Comparison of ENCODE assay signal across 12 mouse cellular contexts in the genomic region with DNA sequence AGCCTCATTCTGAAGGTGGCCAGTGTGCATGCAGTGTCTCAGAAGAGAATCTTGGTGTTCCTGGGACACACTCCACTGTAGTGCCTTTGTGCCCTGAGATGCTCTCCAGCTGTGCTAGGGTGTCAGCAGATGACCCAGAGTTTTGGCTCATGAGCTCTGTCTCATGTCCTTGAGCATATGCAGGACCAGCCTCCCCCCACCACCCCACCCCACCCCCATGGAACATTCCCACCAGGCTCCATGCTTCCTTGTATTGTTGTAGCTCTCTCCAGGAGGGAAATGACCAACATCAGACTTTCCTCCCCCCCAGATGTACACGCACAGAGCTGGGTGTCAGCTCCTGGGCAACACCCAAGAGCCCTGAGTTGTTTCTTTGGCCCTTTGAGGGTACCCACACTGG. TPM values are rescaled to one million over a fixed set of nuclear protein-coding genes. Genes with fewer than 3 reads are reported as not detected.
DNase-seq lines count a peak whose midpoint lies in the region; ATAC-seq and TF ChIP-seq lines count a peak whose summit lies in the region.
"Had no signal": no experiment of that assay in that cellular context is flagged by ENCODE, and none has a peak within 500 bp of the region (broad histone marks: within the 10 kb centered on the region; RNA-seq: fewer than 3 reads in every experiment).

No protein-coding gene starts in this region.

- no peak for TF ChIP-seq POLR2A in small intestine, adult 2 months (IDR thresholded peaks at IDR 0.05; ENCODE audit: low read depth, low read length)

- peak overlapping the region; percentile 89 for H3K27ac ChIP-seq in gastrocnemius, adult 2 months
- no peak overlapping the region for H3K27ac ChIP-seq in liver, embryonic 14.5 days
- no peak overlapping the region for H3K27ac ChIP-seq in liver, embryonic 11.5 days (ENCODE audit: low read depth, low read length)
- H3K27ac ChIP-seq in small intestine, adult 2 months (ENCODE audit: insufficient read depth, low read depth, low read length) = peak overlapping the region; percentile 26

- no peak overlapping the region for H3K4me2 ChIP-seq in liver, embryonic 14.5 days (ENCODE audit: low read depth)
- H3K4me2 ChIP-seq in liver, embryonic 11.5 days = no peak overlapping the region
- H3K4me2 ChIP-seq: midbrain, embryonic 11.5 days had no signal

- H3K9me3 ChIP-seq in liver, embryonic 14.5 days (ENCODE audit: control insufficient read depth, low read length) = no peaks in the 10 kb centered on the region
- no peaks in the 10 kb centered on the region for H3K9me3 ChIP-seq in liver, embryonic 11.5 days (ENCODE audit: control insufficient read depth, low read length)

- no peak for TF ChIP-seq CTCF in gastrocnemius, adult 2 months (IDR thresholded peaks at IDR 0.05)
- TF ChIP-seq CTCF in liver, embryonic 14.5 days (IDR thresholded peaks at IDR 0.05; ENCODE audit: low read depth) = no peak
- TF ChIP-seq CTCF in small intestine, adult 2 months (IDR thresholded peaks at IDR 0.05; ENCODE audit: extremely low read depth, insufficient read length, insufficient replicate concordance, low read depth, low read length) = no peak

- intact Hi-C loops in gastrocnemius, adult 2 months (cut with DNase I) = no loop called here
- intact Hi-C loops in gastrocnemius, postnatal 36 days (cut with DNase I) = no loop called here
- intact Hi-C loops in heart, postnatal 25 days (cut with DNase I) = no loop called here

- H3K4me1 ChIP-seq in liver, embryonic 14.5 days (replicated peaks; ENCODE audit: control insufficient read depth in 2 of 2, insufficient read depth in 2 of 2, low read length in 1 of 2) = peaks cover 0 to 11% of the 10 kb centered on the region in 2 experiments; a peak in 2 of 4 replicates
- peaks cover 5% of the 10 kb centered on the region for H3K4me1 ChIP-seq in liver, embryonic 11.5 days (replicated peaks; ENCODE audit: control insufficient read depth, insufficient read depth, low read length)
- H3K4me1 ChIP-seq in small intestine, adult 2 months (ENCODE audit: control insufficient read depth, insufficient read depth, insufficient read length, low read length) = peaks cover 15% of the 10 kb centered on the region

- TF ChIP-seq EP300 in liver, embryonic 14.5 days (IDR thresholded peaks at IDR 0.05; ENCODE audit: low read depth) = no peak

- H3K36me3 ChIP-seq in liver, embryonic 14.5 days (replicated peaks; ENCODE audit: control insufficient read depth, insufficient read depth, low read depth) = no peaks in the 10 kb centered on the region
- no peaks in the 10 kb centered on the region for H3K36me3 ChIP-seq in liver, embryonic 11.5 days (ENCODE audit: control insufficient read depth, insufficient read depth, low read length)
- H3K36me3 ChIP-seq in small intestine, adult 2 months (ENCODE audit: control insufficient read depth, insufficient read depth, low read length) = no peaks in the 10 kb centered on the region

- no peak overlapping the region for H3K4me3 ChIP-seq in gastrocnemius, adult 2 months
- no peak overlapping the region for H3K4me3 ChIP-seq in liver, embryonic 14.5 days (ENCODE audit: insufficient read depth in 1 of 2, low read depth in 2 of 2, low read length in 2 of 2)
- no peak overlapping the region for H3K4me3 ChIP-seq in liver, embryonic 11.5 days (ENCODE audit: low read depth, low read length)
- no peak overlapping the region for H3K4me3 ChIP-seq in small intestine, adult 2 months (ENCODE audit: low read depth, low read length)

- 0 out of 2 replicates have a peak, but pooled peaks have one; percentile 18 for ATAC-seq in liver, embryonic 14.5 days (ENCODE audit: insufficient read depth)
- no peak; the same call in 1 of the 2 replicates for ATAC-seq in liver, embryonic 11.5 days (replicated peaks; ENCODE audit: low FRiP score)
- ATAC-seq: hindbrain, embryonic 16.5 days had no signal

- 78% methylated on average over 1 of the region's 1 CpGs for WGBS in liver, embryonic 14.5 days (ENCODE audit: insufficient replicate concordance)
- 86% methylated on average over 1 of the region's 1 CpGs for WGBS in liver, embryonic 11.5 days
- WGBS in small intestine, adult 2 months = 73% methylated on average over 1 of the region's 1 CpGs

- no peak overlapping the region for H3K9ac ChIP-seq in liver, embryonic 14.5 days (replicated peaks)
- no peak overlapping the region for H3K9ac ChIP-seq in liver, embryonic 11.5 days (ENCODE audit: low read depth, low read length)

- no peaks in the 10 kb centered on the region for H3K27me3 ChIP-seq in liver, embryonic 14.5 days (ENCODE audit: control insufficient read depth, insufficient read depth, low read length)
- no peaks in the 10 kb centered on the region for H3K27me3 ChIP-seq in liver, embryonic 11.5 days (replicated peaks; ENCODE audit: control insufficient read depth, insufficient read depth, low read length)
- H3K27me3 ChIP-seq in small intestine, adult 2 months (ENCODE audit: control insufficient read depth, insufficient read depth, low read length) = no peaks in the 10 kb centered on the region

- DNase-seq in gastrocnemius, adult 2 months = no peak
- DNase-seq in gastrocnemius, postnatal 36 days = no peak
- no peak for DNase-seq in liver, embryonic 14.5 days (ENCODE audit: low read depth in 3 of 3, low spot score in 3 of 3)
- no peak for DNase-seq in liver, embryonic 11.5 days (ENCODE audit: low spot score)
- DNase-seq in heart, postnatal 25 days (ENCODE audit: low spot score) = peak; percentile 23
- DNase-seq in right cerebral cortex, postnatal 25 days = no peak
- DNase-seq in frontal cortex, postnatal 10 days (ENCODE audit: low spot score in 2 of 2) = no peak
- DNase-seq: cerebellum, adult 18-20 months; thymus, adult 2 months had no signal

RNA-seq across cellular contexts. Expression of a gene that starts 19.9 kb away (rescaled TPM):
- total RNA-seq in gastrocnemius, adult 2 months (2021) = 100 to 1,000 TPM; 135 to 139 TPM
- 100 to 1,000 TPM; 102 to 117 TPM for total RNA-seq in gastrocnemius, postnatal 36 days (2021)
- polyA plus RNA-seq in liver, embryonic 14.5 days (2012; rRNA removed) = 10.1 and 11.1 TPM in 2 replicates
- polyA plus RNA-seq in liver, embryonic 14.5 days (2014; fragmentation: Nextera tagmentation; extraction: Ambion mirVana) = 3.9 and 5.5 TPM in 2 replicates
- 15.2 and 16.5 TPM in 2 replicates for polyA plus RNA-seq in liver, embryonic 11.5 days (2014; fragmentation: Nextera tagmentation; extraction: Ambion mirVana)
- total RNA-seq in heart, postnatal 25 days (2021) = 10 to 100 TPM; 85.1 to 94.1 TPM
- 15.5 and 25.1 TPM in 2 replicates for polyA plus RNA-seq in small intestine, adult 2 months (2012; rRNA removed)

Comparison
In these comparisons a context has a peak if more than half of its experiments do, and no peak if none do; other contexts are left out.
1. H3K27ac ChIP-seq: peak in gastrocnemius, adult 2 months (single experiment) and small intestine, adult 2 months (single experiment); none in liver, embryonic 14.5 days (single experiment) and liver, embryonic 11.5 days (single experiment).